Comparison of ENCODE assay signal across 8 mouse cellular contexts in genomic region chr14:75834739-75835381, GRCm38 (mm10). TPM values are rescaled to one million over a fixed set of nuclear protein-coding genes. Genes with fewer than 3 reads are reported as not detected.
DNase-seq lines count a peak whose midpoint lies in the region; ATAC-seq and TF ChIP-seq lines count a peak whose summit lies in the region.

No protein-coding gene starts in this region.

- TF ChIP-seq POLR2A in CH12.LX (IDR thresholded peaks at IDR 0.05; ENCODE audit: low read depth, low read length): peak; percentile 56

- peak overlapping the region; percentile 75 for H3K27ac ChIP-seq in CH12.LX (ENCODE audit: insufficient read depth, low read depth)
- peak overlapping the region; percentile 98 for H3K27ac ChIP-seq in embryonic facial prominence, embryonic 14.5 days (replicated peaks; ENCODE audit: low read depth, low read length)
- H3K27ac ChIP-seq in heart, embryonic 14.5 days (replicated peaks in 1 of 2; ENCODE audit: control insufficient read depth in 1 of 2, insufficient read depth in 1 of 2, low read depth in 2 of 2, low read length in 2 of 2): peak overlapping the region; percentile 100

- peaks cover 0 to 37% of the 10 kb centered on the region in 2 experiments; a peak in 2 of 4 replicates for H3K4me1 ChIP-seq in CH12.LX (ENCODE audit: control insufficient read depth in 1 of 2, insufficient read depth in 2 of 2)
- peaks cover 20% of the 10 kb centered on the region for H3K4me1 ChIP-seq in embryonic facial prominence, embryonic 14.5 days (ENCODE audit: control insufficient read depth, insufficient read depth, low read length)
- peaks cover 17 to 38% of the 10 kb centered on the region in 2 experiments for H3K4me1 ChIP-seq in heart, embryonic 14.5 days (ENCODE audit: control insufficient read depth in 2 of 2, insufficient read depth in 2 of 2, low read length in 2 of 2)

- TF ChIP-seq CTCF in CH12.LX (conservative IDR thresholded peaks at IDR 0.05 in 1 of 2, IDR thresholded peaks at IDR 0.05 in 1 of 2; ENCODE audit: low read depth in 2 of 2, low read length in 2 of 2): peak in 1 of 2 experiments; percentile 44; a peak in 2 of 4 replicates

- peak overlapping the region; percentile 70 for H3K9ac ChIP-seq in CH12.LX (ENCODE audit: insufficient read depth, low read depth)
- H3K9ac ChIP-seq in embryonic facial prominence, embryonic 14.5 days (ENCODE audit: low read depth, low read length): peak overlapping the region; percentile 74
- peak overlapping the region; percentile 91 for H3K9ac ChIP-seq in heart, embryonic 14.5 days (ENCODE audit: low read length)

- ATAC-seq in embryonic facial prominence, embryonic 14.5 days (ENCODE audit: low read depth): peak; percentile 69
- peak; percentile 46 for ATAC-seq in heart, embryonic 14.5 days (ENCODE audit: insufficient number of reproducible peaks, insufficient read depth, low FRiP score, low read depth)
- ATAC-seq in megakaryocyte, adult 5-6 weeks (ENCODE audit: poor library complexity, severe bottlenecking): peak; percentile 59

- H3K4me3 ChIP-seq in CH12.LX (replicated peaks in 1 of 3; ENCODE audit: low read depth in 2 of 3, low read length in 2 of 3, poor library complexity in 1 of 3): peak overlapping the region; percentile 56 to 64 (median 60)
- peak overlapping the region; percentile 44 for H3K4me3 ChIP-seq in embryonic facial prominence, embryonic 14.5 days (ENCODE audit: low read depth, low read length)
- H3K4me3 ChIP-seq in heart, embryonic 14.5 days (ENCODE audit: control insufficient read depth in 1 of 2, insufficient read depth in 1 of 2, low read depth in 1 of 2, low read length in 2 of 2): peak overlapping the region; percentile 52 to 53

- TF ChIP-seq EP300 in CH12.LX (IDR thresholded peaks at IDR 0.05; ENCODE audit: low read length): peak; percentile 31; the same call in 1 of the 2 replicates

- H3K4me2 ChIP-seq in CH12.LX (ENCODE audit: insufficient read depth, low read depth, poor library complexity, severe bottlenecking): peak overlapping the region; percentile 67
- H3K4me2 ChIP-seq in embryonic facial prominence, embryonic 14.5 days (ENCODE audit: low read depth, low read length): peak overlapping the region; percentile 99
- H3K4me2 ChIP-seq in heart, embryonic 14.5 days (ENCODE audit: low read length): peak overlapping the region; percentile 98

- 1% methylated on average over 16 of the region's 16 CpGs for WGBS in embryonic facial prominence, embryonic 14.5 days
- WGBS in heart, embryonic 14.5 days: 2% methylated on average over 16 of the region's 16 CpGs

- dilution Hi-C loops in CH12.LX (cut with MboI; ENCODE audit: extremely low pct_ligation_motif_present, extremely low pct_unique_long_range_greater_than_20kb, low sequenced_read_pairs): no loop called here

- peak; percentile 87 for DNase-seq in CH12.LX (ENCODE audit: extremely low read depth)
- DNase-seq in adrenal gland, adult 2 months: peak; percentile 86
- peak; percentile 84 for DNase-seq in embryonic facial prominence, embryonic 14.5 days (ENCODE audit: low spot score)
- DNase-seq in kidney, postnatal 10 days: peak; percentile 84
- peak; percentile 63 for DNase-seq in spleen, adult 12 weeks (ENCODE audit: low spot score)
- DNase-seq in frontal cortex, postnatal 36 days (ENCODE audit: low spot score in 2 of 2): no peak

- H3K79me2 ChIP-seq in CH12.LX (replicated peaks; ENCODE audit: control insufficient read depth, extremely low read depth, insufficient read depth, poor library complexity, severe bottlenecking): no peaks in the 10 kb centered on the region

- in situ Hi-C loops in CH12.LX (cut with MboI; ENCODE audit: low pct_ligation_motif_present, low pct_unique_long_range_greater_than_20kb, low sequenced_read_pairs): no loop called here

- no peaks in the 10 kb centered on the region for H3K9me3 ChIP-seq in CH12.LX (replicated peaks; ENCODE audit: low read length)
- no peaks in the 10 kb centered on the region for H3K9me3 ChIP-seq in embryonic facial prominence, embryonic 14.5 days (ENCODE audit: control insufficient read depth, low read length)
- H3K9me3 ChIP-seq in heart, embryonic 14.5 days (ENCODE audit: control insufficient read depth, low read length): no peaks in the 10 kb centered on the region

- peaks cover 2% of the 10 kb centered on the region for H3K27me3 ChIP-seq in CH12.LX (replicated peaks)
- H3K27me3 ChIP-seq in embryonic facial prominence, embryonic 14.5 days (replicated peaks; ENCODE audit: control insufficient read depth, insufficient read depth, low read length): no peaks in the 10 kb centered on the region
- H3K27me3 ChIP-seq in heart, embryonic 14.5 days (ENCODE audit: control insufficient read depth, insufficient read depth, low read length): no peaks in the 10 kb centered on the region

- TF ChIP-seq RAD21 in CH12.LX (IDR thresholded peaks at IDR 0.05; ENCODE audit: low read depth, low read length): no peak; the same call in 1 of the 2 replicates

- no peaks in the 10 kb centered on the region for H3K36me3 ChIP-seq in CH12.LX (replicated peaks in 1 of 2; ENCODE audit: control insufficient read depth in 1 of 2, insufficient read depth in 1 of 2, low read length in 1 of 2)
- no peaks in the 10 kb centered on the region for H3K36me3 ChIP-seq in embryonic facial prominence, embryonic 14.5 days (ENCODE audit: control insufficient read depth, insufficient read depth, low read length)
- no peaks in the 10 kb centered on the region for H3K36me3 ChIP-seq in heart, embryonic 14.5 days (ENCODE audit: control insufficient read depth, insufficient read depth, low read length)

TF ChIP-seq in CH12.LX, 34 proteins besides CTCF, POLR2A, EP300 and RAD21 (continues in another document):
- TF ChIP-seq SIN3A (IDR thresholded peaks at IDR 0.05; ENCODE audit: low read length): peak; percentile 11; the same call in 1 of the 2 replicates
- TF ChIP-seq ZKSCAN1 (IDR thresholded peaks at IDR 0.05; ENCODE audit: borderline replicate concordance, low read depth, low read length): no peak
- no peak for TF ChIP-seq ZNF384 (IDR thresholded peaks at IDR 0.05; ENCODE audit: low read depth, low read length)
- TF ChIP-seq USF2 (conservative IDR thresholded peaks at IDR 0.05; ENCODE audit: low read depth, low read length): no peak
- TF ChIP-seq TCF12 (IDR thresholded peaks at IDR 0.05; ENCODE audit: low read depth, low read length): peak; percentile 48; the same call in 1 of the 2 replicates
- TF ChIP-seq MXI1 (IDR thresholded peaks at IDR 0.05; ENCODE audit: low read depth, low read length): peak; percentile 85
- peak; percentile 56; the same call in 1 of the 2 replicates for TF ChIP-seq MAX (IDR thresholded peaks at IDR 0.05; ENCODE audit: low read length)
- TF ChIP-seq TBP (conservative IDR thresholded peaks at IDR 0.05; ENCODE audit: low read depth, low read length): 0 out of 2 replicates have a peak, but pooled peaks have one; percentile 29
- no peak for TF ChIP-seq PAX5 (IDR thresholded peaks at IDR 0.05; ENCODE audit: low read length)
- TF ChIP-seq BHLHE40 (IDR thresholded peaks at IDR 0.05; ENCODE audit: low read depth, low read length): peak; percentile 13; the same call in 1 of the 2 replicates
- no peak for TF ChIP-seq E2F4 (IDR thresholded peaks at IDR 0.05; ENCODE audit: insufficient replicate concordance, low read depth, low read length)
- peak; percentile 40 for TF ChIP-seq JUN (IDR thresholded peaks at IDR 0.05; ENCODE audit: insufficient read depth, low read depth, low read length)
- no peak for TF ChIP-seq USF1 (IDR thresholded peaks at IDR 0.05; ENCODE audit: low read depth, low read length)
- TF ChIP-seq NRF1 (IDR thresholded peaks at IDR 0.05; ENCODE audit: low read depth, low read length): 0 out of 2 replicates have a peak, but pooled peaks have one; percentile 11
- TF ChIP-seq MEF2A (IDR thresholded peaks at IDR 0.05; ENCODE audit: borderline replicate concordance, low read depth, low read length): no peak; the same call in 1 of the 2 replicates
- TF ChIP-seq MAFK (IDR thresholded peaks at IDR 0.05; ENCODE audit: insufficient replicate concordance, low read length): no peak
- TF ChIP-seq ELF1 (IDR thresholded peaks at IDR 0.05; ENCODE audit: low read depth, low read length): peak; percentile 91
- TF ChIP-seq SMC3 (IDR thresholded peaks at IDR 0.05; ENCODE audit: low read depth, low read length): no peak
- TF ChIP-seq GABPA (IDR thresholded peaks at IDR 0.05; ENCODE audit: insufficient replicate concordance, low read depth, low read length): no peak
- TF ChIP-seq NELFE (IDR thresholded peaks at IDR 0.05; ENCODE audit: low read depth, low read length): no peak
- peak; percentile 51 for TF ChIP-seq ETS1 (conservative IDR thresholded peaks at IDR 0.05; ENCODE audit: low read depth, low read length)
- TF ChIP-seq HCFC1 (IDR thresholded peaks at IDR 0.05; ENCODE audit: low read depth, low read length): no peak
- no peak for TF ChIP-seq MAZ (IDR thresholded peaks at IDR 0.05; ENCODE audit: low read depth, low read length)
- no peak for TF ChIP-seq POLR2AphosphoS2 (IDR thresholded peaks at IDR 0.05; ENCODE audit: low read depth, low read length)
- no peak for TF ChIP-seq IRF4 (IDR thresholded peaks at IDR 0.05; ENCODE audit: low read depth, low read length)
- TF ChIP-seq RCOR1 (conservative IDR thresholded peaks at IDR 0.05; ENCODE audit: low read depth, low read length): no peak

RNA-seq across cellular contexts. Expression of gene Tpt1, which starts 10.0 kb away (rescaled TPM):
- total RNA-seq in CH12.LX (2012; rRNA removed) (698 and 751 TPM in 2 replicates), CH12.LX (2014; rRNA removed) (1,876 and 2,057 TPM in 2 replicates)
- polyA plus RNA-seq in CH12.LX (2012; ENCODE audit: insufficient read length, low read depth): 1,607 and 1,716 TPM in 2 replicates
- total RNA-seq in adrenal gland, adult 2 months (2021): 1,000 to 10,000 TPM; 2,669 to 3,122 TPM
- 2,303 and 3,302 TPM in 2 replicates for polyA plus RNA-seq in adrenal gland, adult 2 months (2012; rRNA removed)
- polyA plus RNA-seq in embryonic facial prominence, embryonic 14.5 days (2014; fragmentation: Nextera tagmentation; extraction: Ambion mirVana): 1,262 and 1,432 TPM in 2 replicates
- 1,091 and 1,152 TPM in 2 replicates for polyA plus RNA-seq in heart, embryonic 14.5 days (2014; fragmentation: Nextera tagmentation; extraction: Ambion mirVana)
- total RNA-seq in megakaryocyte, adult 5-6 weeks (2015): 5,508 and 5,947 TPM in 2 replicates
- 1,349 and 1,387 TPM in 2 replicates for total RNA-seq in megakaryocyte, adult 5-6 weeks (2017)

RNA-seq across cellular contexts. Expression of gene Slc25a30, which starts 48.0 kb away (rescaled TPM):
- total RNA-seq in CH12.LX (2012; rRNA removed) (10.7 and 18.2 TPM in 2 replicates), CH12.LX (2014; rRNA removed) (15.5 and 17.0 TPM in 2 replicates)
- polyA plus RNA-seq in CH12.LX (2012; ENCODE audit: insufficient read length, low read depth): 8.3 and 9.6 TPM in 2 replicates
- total RNA-seq in adrenal gland, adult 2 months (2021): 100 to 1,000 TPM; 162 to 208 TPM
- 21.2 and 24.5 TPM in 2 replicates for polyA plus RNA-seq in adrenal gland, adult 2 months (2012; rRNA removed)
- polyA plus RNA-seq in embryonic facial prominence, embryonic 14.5 days (2014; fragmentation: Nextera tagmentation; extraction: Ambion mirVana): 4.3 and 4.4 TPM in 2 replicates
- polyA plus RNA-seq in heart, embryonic 14.5 days (2014; fragmentation: Nextera tagmentation; extraction: Ambion mirVana): 8.3 and 9.2 TPM in 2 replicates
- 19.8 and 21.6 TPM in 2 replicates for total RNA-seq in megakaryocyte, adult 5-6 weeks (2015)
- total RNA-seq in megakaryocyte, adult 5-6 weeks (2017): 13.0 and 19.9 TPM in 2 replicates

Comparison
In these comparisons a context has a peak if more than half of its experiments do, and no peak if none do; other contexts are left out.
1. DNase-seq: peak in CH12.LX (single experiment), adrenal gland, adult 2 months (single experiment), embryonic facial prominence, embryonic 14.5 days (single experiment), kidney, postnatal 10 days (single experiment) and spleen, adult 12 weeks (single experiment); none in frontal cortex, postnatal 36 days (0 of 2).
2. Peak in every context shown above with its lines, with median percentiles within 50 percentile points of each other: H3K27ac ChIP-seq, H3K4me2 ChIP-seq, H3K4me3 ChIP-seq, H3K9ac ChIP-seq and ATAC-seq.